Mouse (Mus musculus) thymus, postnatal 36 days (tissue): Measurements from ENCODE around the gene Gng7.

Experiments
- DNase-seq, 2 experiments: peaks; one replicate each; pipeline ENCODE4 v3.0.0; 2022; ENCODE audit warnings: mixed read lengths in 2 of 2

Gng7 gene

DNA sequence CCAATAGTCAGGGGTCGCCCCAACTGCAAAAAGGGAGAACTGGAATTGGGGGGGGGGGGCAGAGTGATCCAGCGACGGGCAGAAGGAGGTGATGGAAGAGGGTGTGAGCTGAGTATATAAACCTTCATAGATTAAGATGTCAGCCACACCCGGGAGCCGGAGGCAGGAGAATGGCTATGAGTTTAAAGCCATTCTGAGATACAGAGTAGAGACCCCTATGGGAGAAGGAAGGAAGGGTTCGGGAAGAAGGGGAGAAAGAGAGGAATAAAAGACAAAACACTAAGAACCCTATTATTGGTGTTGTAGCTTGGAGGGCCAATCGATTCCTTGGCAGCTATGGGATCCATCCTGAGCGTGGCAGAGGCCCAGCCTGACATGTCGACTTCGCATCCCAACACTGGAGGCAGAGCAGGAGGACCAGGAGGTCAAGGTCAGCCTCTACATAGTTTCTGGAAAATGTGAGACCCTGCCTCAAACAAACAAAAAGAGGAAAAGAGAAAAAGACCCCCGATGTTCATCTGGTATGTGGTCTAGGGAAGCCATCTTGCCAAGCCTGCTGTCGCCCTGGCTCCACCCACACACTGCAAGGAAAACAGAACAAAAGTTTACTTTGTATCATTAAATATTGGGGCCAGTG is 11.0 kb upstream of the Gng7 start, which contains the start of gene Diras1:
Gene Diras1 (minus strand): TSS at position 24 of the 637 bp plus-strand sequence.
- DNase-seq: no peak

DNA sequence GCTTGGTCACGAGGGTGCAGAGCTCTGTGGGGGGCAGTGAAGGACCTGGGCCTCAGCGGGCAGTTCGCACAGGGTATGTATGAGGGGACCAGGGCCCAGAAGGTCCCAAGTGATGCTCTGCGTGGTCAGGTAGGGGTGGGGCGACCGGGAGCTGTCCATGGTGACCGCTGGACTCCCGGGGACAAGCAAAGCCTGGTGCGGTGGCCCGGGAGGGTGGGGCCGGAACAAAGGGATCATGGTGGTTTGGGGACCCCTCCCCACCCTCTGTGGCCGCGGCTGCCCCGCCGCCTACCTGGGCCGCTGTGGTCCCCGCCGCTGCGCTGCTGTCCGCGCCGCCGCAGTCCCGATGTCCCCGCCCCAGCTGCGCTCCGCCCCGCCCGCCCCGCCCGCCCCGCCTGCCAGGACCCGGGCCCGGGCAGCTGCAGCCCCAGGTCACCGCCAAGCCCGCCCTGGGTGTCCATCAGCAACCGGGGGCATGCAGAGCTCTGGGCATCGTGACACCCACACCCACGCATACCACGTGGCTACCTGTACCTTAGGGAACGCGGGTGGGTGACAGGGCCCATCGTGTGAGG is 10.4 kb upstream of the Gng7 start:
- no peak for DNase-seq

GRCm38 (mm10) chr10:81024346-81024937 is 9.7 kb upstream of the Gng7 start:
- no peak for DNase-seq

DNA sequence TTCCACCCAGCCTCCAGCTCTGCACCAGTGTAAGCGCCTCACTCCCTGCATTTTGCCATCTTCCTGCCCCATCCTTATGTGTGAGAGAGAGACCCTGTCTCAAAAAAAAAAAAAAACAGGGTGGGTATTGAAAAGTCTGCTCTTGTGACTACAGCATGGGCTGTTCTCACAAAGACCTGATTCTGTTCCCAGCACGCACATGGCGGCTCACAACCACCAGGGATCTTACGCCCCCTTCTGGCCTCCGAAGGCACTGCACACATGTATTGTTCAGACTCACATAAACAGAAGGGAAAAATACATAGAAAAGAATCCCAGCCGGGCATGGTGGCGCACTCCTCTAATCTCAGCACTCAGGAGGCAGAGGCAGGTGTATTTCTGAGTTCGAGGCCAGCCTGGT is 8.0 kb upstream of the Gng7 start:
- DNase-seq: no peak

GRCm38 (mm10) chr10:81021547-81022110 is 6.9 kb upstream of the Gng7 start:
- DNase-seq: no peak

DNA sequence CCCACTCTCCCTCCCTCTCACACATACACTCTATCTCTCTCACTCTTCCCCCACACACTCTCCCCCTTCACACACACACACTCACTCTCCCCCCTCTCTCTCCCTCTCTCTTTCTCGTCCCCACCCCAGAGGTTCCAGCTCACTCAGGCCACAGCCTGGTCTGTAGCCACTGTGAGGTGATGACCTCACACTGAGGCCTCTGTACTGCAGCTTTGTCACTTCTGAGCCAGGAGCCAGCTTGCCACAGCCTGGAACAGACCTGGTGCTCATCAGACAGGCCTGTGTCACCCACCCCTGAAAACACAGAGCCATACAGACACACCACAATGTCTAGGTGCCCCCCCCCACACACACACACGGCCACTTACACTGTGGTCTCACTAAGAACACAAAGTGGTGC is 5.5 kb upstream of the Gng7 start:
- no peak for DNase-seq

DNA sequence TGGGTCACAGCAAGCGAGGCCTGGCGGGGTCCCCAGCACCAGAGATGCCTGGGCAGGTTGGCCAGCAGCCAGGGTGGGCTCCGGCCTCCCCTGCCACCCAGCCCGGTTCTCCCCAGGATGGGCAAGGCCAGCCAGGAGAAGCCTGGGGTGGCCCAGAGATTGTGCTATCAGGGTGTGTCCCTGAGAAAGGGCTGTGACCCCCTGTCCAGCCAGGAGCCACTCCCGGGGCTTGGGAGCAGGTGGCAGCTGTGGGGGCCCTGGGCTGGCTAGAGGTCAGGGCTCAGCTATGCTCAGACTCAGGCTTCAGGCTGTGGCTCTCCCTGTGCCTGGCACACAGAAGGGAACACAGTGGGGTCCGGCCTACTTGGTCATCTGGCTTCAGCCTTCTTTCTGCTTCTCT is 4.9 kb upstream of the Gng7 start:
- DNase-seq: no peak

GRCm38 (mm10) chr10:81018326-81018725 is 3.6 kb upstream of the Gng7 start:
- DNase-seq: no peak

- peak; percentile 69 to 74 for DNase-seq
Measured at GRCm38 (mm10) chr10:81016645-81017044, 1.9 kb upstream of the Gng7 start.

- DNase-seq: no peak
Measured at GRCm38 (mm10) chr10:81015666-81016065, 921 bp upstream of the Gng7 start.

- no peak for DNase-seq
Measured at GRCm38 (mm10) chr10:81010851-81011250, 3.9 kb downstream of the Gng7 start.

- DNase-seq: no peak
Measured at GRCm38 (mm10) chr10:81007240-81007639, 7.5 kb downstream of the Gng7 start.

DNA sequence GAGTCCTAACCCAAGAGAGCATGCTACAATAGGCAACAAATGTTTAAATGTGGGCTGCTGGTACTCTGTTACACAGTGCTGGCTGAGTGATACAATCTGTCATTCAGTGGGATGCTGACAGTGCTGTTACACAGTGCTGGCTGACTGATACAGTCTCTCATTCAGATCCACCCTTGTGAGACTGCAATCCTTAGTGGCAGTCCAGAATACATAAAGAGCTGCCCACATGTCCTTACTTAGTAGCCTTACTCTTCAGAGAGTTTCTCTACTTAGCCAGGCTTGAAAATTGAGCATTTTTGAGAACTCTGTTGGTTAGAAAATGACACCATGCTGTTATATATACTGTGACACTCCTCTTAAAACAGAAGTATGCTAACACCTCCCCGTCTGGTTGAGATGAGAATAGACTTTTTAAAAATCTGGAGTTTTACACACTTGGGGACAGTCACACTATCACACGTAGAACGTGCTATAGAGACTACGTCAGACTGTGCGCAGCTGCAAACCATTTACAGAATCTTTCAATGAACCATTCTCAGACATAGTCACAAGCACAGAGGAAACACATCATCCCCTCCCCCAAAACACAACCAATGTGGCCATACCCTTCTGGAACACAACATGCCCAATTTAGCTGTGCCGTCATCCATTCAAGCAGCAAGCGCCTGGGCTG is 8.6 kb downstream of the Gng7 start:
- DNase-seq: no peak

DNA sequence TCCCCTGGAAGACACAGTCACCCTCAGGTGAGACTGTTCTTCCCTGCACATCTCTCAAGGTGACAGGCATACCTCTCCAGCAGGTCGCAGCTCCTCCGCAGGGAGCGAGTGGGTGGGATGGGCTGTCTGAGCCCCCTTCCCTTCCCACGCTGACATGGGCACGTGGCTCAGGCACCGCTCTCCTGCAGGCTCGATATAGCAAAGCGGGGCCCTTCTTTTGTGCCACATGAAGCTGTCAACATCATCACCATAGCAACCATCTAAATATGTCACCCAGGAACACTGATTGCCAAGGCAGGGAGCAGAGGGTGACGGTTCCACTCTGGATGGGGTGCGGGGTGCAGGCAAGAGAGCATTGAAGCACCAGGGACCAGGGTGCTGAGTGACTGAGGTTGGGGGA is 13.6 kb downstream of the Gng7 start:
- no peak for DNase-seq

DNA sequence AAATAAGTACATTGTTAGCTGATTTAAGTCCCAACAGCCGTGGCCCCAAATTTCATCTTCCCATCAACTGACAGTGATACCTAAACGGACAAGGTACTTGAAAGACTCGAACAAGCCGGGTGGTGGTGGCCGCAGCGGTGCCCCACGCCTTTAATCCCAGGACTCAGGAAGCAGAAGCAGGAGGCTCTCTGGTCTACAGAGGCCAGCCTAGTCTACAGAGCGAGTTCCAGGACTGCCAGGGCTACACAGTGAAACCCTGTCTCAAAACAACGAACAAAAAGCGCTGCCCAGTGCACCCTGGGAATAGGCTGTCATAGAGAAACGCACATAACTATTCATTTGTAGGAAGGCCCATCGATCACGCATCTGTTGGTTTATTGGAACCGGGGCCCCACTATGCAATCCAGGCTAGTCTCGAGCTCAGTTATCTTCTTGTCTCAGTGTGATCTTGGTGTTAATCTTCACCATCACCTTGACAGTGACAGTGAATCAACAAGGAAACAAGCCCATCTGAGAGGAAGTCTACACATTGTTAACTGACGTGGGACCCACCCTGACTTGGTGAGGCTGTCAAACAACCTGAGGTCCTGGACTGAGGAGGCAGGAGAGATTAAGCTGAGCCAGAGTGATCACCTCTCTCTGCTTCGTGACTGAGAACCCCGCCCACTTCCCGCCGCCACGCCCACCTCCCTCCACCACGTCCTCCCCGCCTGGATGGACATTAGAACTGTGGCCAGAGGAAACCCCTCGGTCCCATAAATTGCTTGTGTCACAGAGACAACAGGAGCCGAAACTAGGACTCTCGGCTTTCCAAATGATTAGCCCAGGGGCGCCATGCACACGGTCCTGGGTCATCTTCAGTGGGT is 14.3 kb downstream of the Gng7 start:
- no peak for DNase-seq

GRCm38 (mm10) chr10:80999362-81000196 is 15.2 kb downstream of the Gng7 start:
- peak; percentile 83 to 86 for DNase-seq

DNA sequence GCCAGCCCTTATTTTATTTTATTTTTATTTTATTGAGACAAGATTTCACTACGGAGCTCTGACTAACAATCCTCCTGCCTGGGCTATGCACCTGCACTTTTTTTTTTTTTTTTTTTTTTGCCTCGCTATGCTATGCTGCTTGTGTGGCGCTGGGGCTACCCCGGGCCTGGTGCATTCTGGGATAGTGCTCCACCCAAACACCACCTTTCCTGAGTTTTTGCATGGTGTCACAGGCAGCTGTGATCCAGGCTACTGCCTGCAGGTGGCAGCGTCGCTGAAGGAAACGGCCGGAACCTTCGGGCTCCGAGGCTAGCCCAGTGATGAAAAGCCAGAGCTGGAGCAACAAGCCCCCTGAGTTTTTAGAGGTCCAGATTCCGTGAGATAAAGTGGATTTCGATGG is 16.0 kb downstream of the Gng7 start:
- DNase-seq: peak; percentile 67 to 69

GRCm38 (mm10) chr10:80998021-80998420 is 16.7 kb downstream of the Gng7 start:
- no peak for DNase-seq

GRCm38 (mm10) chr10:80997332-80997731 is 17.4 kb downstream of the Gng7 start:
- DNase-seq: no peak

GRCm38 (mm10) chr10:80996501-80996900 is 18.2 kb downstream of the Gng7 start:
- no peak for DNase-seq

DNA sequence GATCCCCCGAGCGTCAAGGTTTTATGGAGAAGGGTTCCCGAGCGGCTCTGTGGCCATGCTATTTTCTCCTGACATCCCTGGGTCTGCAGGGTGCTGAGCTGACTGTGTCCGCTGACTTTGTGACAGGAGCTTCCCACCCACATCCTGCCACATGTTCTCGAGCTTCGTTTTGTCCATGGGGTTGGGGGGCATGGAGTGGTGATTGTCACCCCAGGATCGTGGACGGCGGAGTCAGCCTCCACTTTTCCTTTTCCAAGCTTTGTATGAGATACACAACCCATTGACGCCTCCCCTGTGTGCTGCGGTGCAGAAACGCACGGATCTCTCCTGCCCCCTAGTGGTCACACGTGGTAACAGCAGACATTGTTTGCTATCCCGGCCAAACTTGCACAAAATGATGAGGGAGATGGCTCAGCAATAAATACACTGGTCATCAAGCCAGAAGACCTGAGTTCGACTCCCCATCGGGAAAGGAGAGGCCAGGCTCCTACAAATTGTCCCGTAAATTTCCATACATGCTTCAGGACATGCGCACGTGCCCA is 19.6 kb downstream of the Gng7 start:
- DNase-seq: peak; percentile 68 to 74
